28 mouse cellular contexts compared by ENCODE assay signal in genomic region chr7:24761161-24761560, GRCm38 (mm10). TPM values are rescaled to one million over a fixed set of nuclear protein-coding genes. Genes with fewer than 3 reads are reported as not detected.
"Had no signal": no experiment of that assay in that cellular context is flagged by ENCODE, and none has a peak within 500 bp of the region (broad histone marks: within the 10 kb centered on the region; RNA-seq: fewer than 3 reads in every experiment).

No protein-coding gene starts in this region.

- H3K36me3 ChIP-seq: kidney, embryonic 15.5 days; limb, embryonic 10.5 days; limb, embryonic 13.5 days had no signal

- H3K4me1 ChIP-seq: kidney, embryonic 15.5 days; limb, embryonic 10.5 days; limb, embryonic 13.5 days had no signal

- H3K9me3 ChIP-seq: kidney, embryonic 15.5 days; limb, embryonic 10.5 days; limb, embryonic 13.5 days had no signal

- H3K4me2 ChIP-seq: kidney, embryonic 15.5 days; limb, embryonic 13.5 days; midbrain, embryonic 11.5 days had no signal

- H3K4me3 ChIP-seq: kidney, embryonic 15.5 days; limb, embryonic 10.5 days; limb, embryonic 13.5 days had no signal

- H3K27me3 ChIP-seq: kidney, embryonic 15.5 days; limb, embryonic 13.5 days had no signal

- DNase-seq: kidney, adult 11 months; kidney, adult 8-10 months; kidney, postnatal 10 days; kidney, postnatal 36 days; lung, adult 2 months; lung, postnatal 14 days; midbrain, embryonic 14.5 days; thymus, adult 18-20 months; thymus, postnatal 36 days had no signal

- H3K9ac ChIP-seq: kidney, embryonic 15.5 days; limb, embryonic 13.5 days; liver, embryonic 14.5 days had no signal

- H3K27ac ChIP-seq: kidney, embryonic 15.5 days; limb, embryonic 10.5 days; limb, embryonic 13.5 days; liver, embryonic 14.5 days; macrophage had no signal

RNA-seq across cellular contexts. Expression of gene Cd177, which starts 1.1 kb away (rescaled TPM):
- total RNA-seq: layer of hippocampus, postnatal 10 days; left cerebral cortex, adult 18-20 months; left cerebral cortex, postnatal 25 days; liver, adult 2 months had no signal
- polyA plus RNA-seq: limb, embryonic 10.5 days; limb, embryonic 13.5 days; midbrain, embryonic 11.5 days; neural tube, embryonic 11.5 days had no signal

RNA-seq across cellular contexts. Expression of gene Ceacam10, which starts 15.8 kb away (rescaled TPM):
- total RNA-seq: layer of hippocampus, adult 8-10 months; layer of hippocampus, postnatal 10 days; left cerebral cortex, adult 18-20 months; left cerebral cortex, postnatal 25 days; liver, adult 2 months; midbrain, postnatal 0 days had no signal
- polyA plus RNA-seq: intestine, embryonic 14.5 days; kidney, embryonic 15.5 days; liver, adult 2 months; lung, embryonic 16.5 days; midbrain, embryonic 11.5 days; midbrain, embryonic 14.5 days; neural tube, embryonic 11.5 days; stomach, embryonic 14.5 days; urinary bladder, adult 2 months had no signal

RNA-seq across cellular contexts. Expression of gene Gm4763, which starts 34.5 kb away (rescaled TPM):
- total RNA-seq: layer of hippocampus, adult 8-10 months; layer of hippocampus, postnatal 10 days; left cerebral cortex, adult 18-20 months; left cerebral cortex, postnatal 25 days; liver, adult 2 months; megakaryocyte-erythroid progenitor cell, adult 5-6 weeks; midbrain, postnatal 0 days had no signal
- polyA plus RNA-seq: intestine, embryonic 14.5 days; kidney, embryonic 15.5 days; limb, embryonic 10.5 days; limb, embryonic 13.5 days; liver, adult 2 months; liver, embryonic 14.5 days; lung, adult 2 months; lung, embryonic 16.5 days; macrophage; midbrain, embryonic 11.5 days; midbrain, embryonic 14.5 days; midbrain, postnatal 0 days; neural tube, embryonic 11.5 days; neural tube, embryonic 14.5 days; stomach, embryonic 14.5 days; urinary bladder, adult 2 months had no signal

RNA-seq across cellular contexts. Expression of gene BC049730, which starts 52.1 kb away (rescaled TPM):
- total RNA-seq: layer of hippocampus, adult 8-10 months; layer of hippocampus, postnatal 10 days; left cerebral cortex, adult 18-20 months; left cerebral cortex, postnatal 25 days; liver, adult 2 months; megakaryocyte-erythroid progenitor cell, adult 5-6 weeks; midbrain, postnatal 0 days had no signal
- polyA plus RNA-seq: intestine, embryonic 14.5 days; kidney, embryonic 15.5 days; limb, embryonic 10.5 days; limb, embryonic 13.5 days; liver, adult 2 months; liver, embryonic 14.5 days; lung, adult 2 months; lung, embryonic 16.5 days; macrophage; midbrain, embryonic 11.5 days; midbrain, embryonic 14.5 days; midbrain, postnatal 0 days; neural tube, embryonic 11.5 days; neural tube, embryonic 14.5 days; stomach, embryonic 14.5 days; urinary bladder, adult 2 months had no signal
